23 mouse cellular contexts compared by ENCODE assay signal in genomic region chr12:104827721-104828120, GRCm38 (mm10). TPM values are rescaled to one million over a fixed set of nuclear protein-coding genes. Genes with fewer than 3 reads are reported as not detected.
DNase-seq lines count a peak whose midpoint lies in the region; ATAC-seq lines count a peak whose summit lies in the region.
"Had no signal": no experiment of that assay in that cellular context is flagged by ENCODE, and none has a peak within 500 bp of the region (broad histone marks: within the 10 kb centered on the region; RNA-seq: fewer than 3 reads in every experiment).

No protein-coding gene starts in this region.

- H3K9me3 ChIP-seq in forebrain, embryonic 15.5 days = no peaks in the 10 kb centered on the region
- H3K9me3 ChIP-seq: embryonic facial prominence, embryonic 15.5 days; heart, embryonic 13.5 days; hindbrain, embryonic 13.5 days; intestine, embryonic 15.5 days; limb, embryonic 15.5 days; megakaryocyte, embryonic 14.5 days; neural tube, embryonic 13.5 days had no signal

- WGBS in forebrain, embryonic 15.5 days = 12% methylated on average over 6 of the region's 6 CpGs

- peak; percentile 45 for DNase-seq in left cerebral cortex, postnatal 4 days
- DNase-seq in left cerebral cortex, adult 18-20 months (ENCODE audit: low spot score in 2 of 2) = no peak
- peak; percentile 60 for DNase-seq in testis, postnatal 10 days (ENCODE audit: low spot score)
- no peak for DNase-seq in testis, postnatal 14 days (ENCODE audit: low spot score)
- no peak for DNase-seq in embryo, embryonic 9.5 days (ENCODE audit: extremely low spot score)
- DNase-seq in ovary, postnatal 36 days (ENCODE audit: low spot score) = no peak
- DNase-seq: adrenal gland, adult 8-10 months; cerebellum, adult 9-11 months; embryo, embryonic 11 days; heart, adult 11 months; layer of hippocampus, postnatal 36 days; liver, postnatal 0 days; thymus, postnatal 14 days had no signal

- intact Hi-C loops in left cerebral cortex, postnatal 4 days (cut with DNase I) = no loop called here

- no peaks in the 10 kb centered on the region for H3K27me3 ChIP-seq in forebrain, embryonic 15.5 days
- H3K27me3 ChIP-seq: embryonic facial prominence, embryonic 15.5 days; heart, embryonic 13.5 days; intestine, embryonic 15.5 days; Patski had no signal

- peak; percentile 47 for ATAC-seq in forebrain, embryonic 15.5 days (replicated peaks)
- ATAC-seq: intestine, embryonic 15.5 days; liver, postnatal 0 days; Patski had no signal

- H3K9ac ChIP-seq in forebrain, embryonic 15.5 days (replicated peaks) = no peak overlapping the region
- H3K9ac ChIP-seq: embryonic facial prominence, embryonic 15.5 days; heart, embryonic 13.5 days; hindbrain, embryonic 13.5 days; intestine, embryonic 15.5 days; limb, embryonic 15.5 days; liver, postnatal 0 days; neural tube, embryonic 13.5 days had no signal

- peaks cover 20% of the 10 kb centered on the region for H3K4me1 ChIP-seq in forebrain, embryonic 15.5 days

- no peaks in the 10 kb centered on the region for H3K36me3 ChIP-seq in forebrain, embryonic 15.5 days
- H3K36me3 ChIP-seq: embryonic facial prominence, embryonic 15.5 days; heart, embryonic 13.5 days; hindbrain, embryonic 13.5 days; intestine, embryonic 15.5 days; limb, embryonic 15.5 days; neural tube, embryonic 13.5 days had no signal

- H3K27ac ChIP-seq in forebrain, embryonic 15.5 days (replicated peaks) = no peak overlapping the region
- H3K27ac ChIP-seq: embryonic facial prominence, embryonic 15.5 days; heart, embryonic 13.5 days; hindbrain, embryonic 13.5 days; intestine, embryonic 15.5 days; limb, embryonic 15.5 days; neural tube, embryonic 13.5 days; stomach, postnatal 0 days had no signal

- no peak overlapping the region for H3K4me2 ChIP-seq in forebrain, embryonic 15.5 days (replicated peaks)
- H3K4me2 ChIP-seq: embryonic facial prominence, embryonic 15.5 days; heart, embryonic 13.5 days; hindbrain, embryonic 13.5 days; intestine, embryonic 15.5 days; limb, embryonic 15.5 days; neural tube, embryonic 13.5 days had no signal

- no peak overlapping the region for H3K4me3 ChIP-seq in forebrain, embryonic 15.5 days
- H3K4me3 ChIP-seq: embryonic facial prominence, embryonic 15.5 days; heart, embryonic 13.5 days; hindbrain, embryonic 13.5 days; intestine, embryonic 15.5 days; limb, embryonic 15.5 days; megakaryocyte, embryonic 14.5 days; neural tube, embryonic 13.5 days had no signal

RNA-seq across cellular contexts. Expression of gene Clmn, which starts 37.2 kb away (rescaled TPM):
- total RNA-seq in left cerebral cortex, postnatal 4 days (2021) = 10 to 100 TPM in 1 of 2 experiments, 1 to 10 TPM in 1; 8.3 to 10.1 TPM
- total RNA-seq in left cerebral cortex, adult 18-20 months (2021) = 10 to 100 TPM; 39.5 to 55.7 TPM
- 1.0 and 1.2 TPM in 2 replicates for polyA plus RNA-seq in forebrain, embryonic 15.5 days (2015; fragmentation: Nextera tagmentation; extraction: Ambion mirVana)

Comparison
In these comparisons a context has a peak if more than half of its experiments do, and no peak if none do; other contexts are left out.
1. DNase-seq: peak in left cerebral cortex, postnatal 4 days (single experiment) and testis, postnatal 10 days (single experiment); none in left cerebral cortex, adult 18-20 months (0 of 2), testis, postnatal 14 days (single experiment), embryo, embryonic 9.5 days (single experiment) and ovary, postnatal 36 days (single experiment).